Mouse (Mus musculus) brain, adult 10 weeks (tissue): Measurements from ENCODE around the gene Cmtm4. TPM values are rescaled to one million over a fixed set of nuclear protein-coding genes. Genes with fewer than 3 reads are reported as not detected.

Experiments used
- polyA plus RNA-seq: library from polyadenylated mRNA; stranded (reverse); fragments of 350-450 nt; fragmentation: Illumina TruSeq; extraction: RNeasy Lipid Tissue Mini Kit (QIAGEN cat#74804); gene quantifications from one replicate; pipeline ENCODE4 v1.2.3, GENCODE M21; 2015; ENCODE audit warnings: low read depth, low replicate concordance

Cmtm4 gene
- 43.4 TPM for polyA plus RNA-seq

GRCm38 (mm10) chr8:104395703-104396357, at the start of gene Cmtm4:
Gene Cmtm4 (minus strand): TSS chr8:104395807.

GRCm38 (mm10) chr8:104442299-104443124, 46.9 kb upstream of the Cmtm4 start, which contains the start of gene Dync1li2:
Gene Dync1li2 (minus strand): TSS chr8:104443047.

GRCm38 (mm10) chr8:104339229-104339982, 56.2 kb downstream of the Cmtm4 start, which contains the start of gene Cmtm3:
Gene Cmtm3 (plus strand): TSS chr8:104339410.

GRCm38 (mm10) chr8:104321930-104322329, 73.7 kb downstream of the Cmtm4 start, which contains the start of gene Cmtm2b:
Gene Cmtm2b (plus strand): TSS chr8:104322230.

GRCm38 (mm10) chr8:104321267-104321666, 74.3 kb downstream of the Cmtm4 start, which contains the start of gene Gm11020:
Gene Gm11020 (plus strand): TSS chr8:104321567.

GRCm38 (mm10) chr8:104309441-104310155, 86.0 kb downstream of the Cmtm4 start, which contains the start of the genes Gm45711 and Cmtm1:
Gene Gm45711 (minus strand): TSS chr8:104310081.
Gene Cmtm1 (minus strand): TSS chr8:104310145.

Other genes starting within 250 kb of the Cmtm4 start
- gene Bean1, start 225.4 kb downstream of the Cmtm4 start, polyA plus RNA-seq = 10.8 TPM
- gene Tk2, start 147.2 kb downstream of the Cmtm4 start, polyA plus RNA-seq = 40.2 TPM
- 8.0 TPM for gene Cklf, start 144.9 kb downstream of the Cmtm4 start, polyA plus RNA-seq
- not detected for gene Cmtm2a, start 102.6 kb downstream of the Cmtm4 start, polyA plus RNA-seq
- gene Gm45711, start 85.7 kb downstream of the Cmtm4 start, polyA plus RNA-seq = not detected
- gene Cmtm1, start 85.7 kb downstream of the Cmtm4 start, polyA plus RNA-seq = not detected
- gene Gm11020, start 74.2 kb downstream of the Cmtm4 start, polyA plus RNA-seq = not detected
- gene Cmtm2b, start 73.6 kb downstream of the Cmtm4 start, polyA plus RNA-seq = not detected
- gene Cmtm3, start 56.4 kb downstream of the Cmtm4 start, polyA plus RNA-seq = 12.5 TPM
- gene Dync1li2, start 47.2 kb upstream of the Cmtm4 start, polyA plus RNA-seq = 132 TPM
- gene Terb1, start 114.1 kb upstream of the Cmtm4 start, polyA plus RNA-seq = 0.57 TPM
- 82.2 TPM for gene Nae1, start 138.8 kb upstream of the Cmtm4 start, polyA plus RNA-seq
- gene Car7, start 138.9 kb upstream of the Cmtm4 start, polyA plus RNA-seq = 24.0 TPM
- 4.7 TPM for gene Pdp2, start 195.6 kb upstream of the Cmtm4 start, polyA plus RNA-seq
- gene Cdh16, start 228.6 kb upstream of the Cmtm4 start, polyA plus RNA-seq = not detected
- gene Rrad, start 235.5 kb upstream of the Cmtm4 start, polyA plus RNA-seq = 1.9 TPM
- gene Ciao2b, start 246.2 kb upstream of the Cmtm4 start, polyA plus RNA-seq = 51.3 TPM